Mouse (Mus musculus): ENCODE measurements around the gene Ccdc85c.
A peak's percentile ranks its signal among the peaks of the same experiment; 100 is the strongest.

The Ccdc85c gene

DNA sequence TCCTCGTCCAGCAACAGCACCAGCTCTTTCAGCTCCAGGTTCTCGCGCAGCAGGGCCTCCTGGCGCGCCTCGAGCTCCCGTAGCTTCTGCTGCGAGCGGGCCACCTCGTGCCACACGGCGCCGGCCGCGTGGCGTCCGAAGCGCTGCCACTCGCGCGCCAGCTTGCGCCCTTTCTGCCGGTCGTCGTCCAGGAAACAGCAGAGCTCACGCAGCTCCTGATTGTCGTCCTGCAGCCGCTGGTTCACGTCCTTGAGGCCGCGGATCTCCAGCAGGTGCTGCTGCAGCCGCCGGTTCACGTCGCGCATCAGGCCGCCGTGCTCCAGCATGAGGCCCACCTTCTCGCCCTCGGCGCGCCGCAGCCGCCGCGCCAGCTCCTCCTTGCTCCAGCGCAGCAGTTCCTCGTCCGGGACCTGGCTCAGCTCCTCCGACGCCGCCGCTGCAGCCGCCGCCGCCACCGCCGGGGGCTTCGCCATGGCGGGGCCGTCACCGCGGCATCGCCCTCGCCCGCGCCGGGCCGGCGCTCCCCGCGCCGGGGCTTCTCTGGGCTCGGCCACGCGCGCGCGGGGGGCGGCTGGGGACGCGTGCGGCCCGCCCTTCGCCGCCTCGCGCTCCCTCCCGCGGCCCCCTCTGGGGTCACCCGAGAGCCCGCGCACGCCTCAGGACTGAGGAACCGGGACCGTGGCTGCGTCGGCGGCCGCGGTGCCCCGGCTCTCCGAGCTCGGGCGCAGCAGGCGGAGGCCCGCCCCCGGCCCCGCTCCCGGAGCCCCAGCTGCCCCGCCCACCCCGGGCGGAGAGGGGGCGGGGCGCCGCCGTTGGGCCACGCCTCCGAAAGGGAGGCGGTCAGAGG is at the start of gene Ccdc85c:
Gene Ccdc85c (minus strand): TSS at position 765 of the 847 bp plus-strand sequence.
- peak in 1 of 2 experiments; percentile 74 for DNase-seq

DNA sequence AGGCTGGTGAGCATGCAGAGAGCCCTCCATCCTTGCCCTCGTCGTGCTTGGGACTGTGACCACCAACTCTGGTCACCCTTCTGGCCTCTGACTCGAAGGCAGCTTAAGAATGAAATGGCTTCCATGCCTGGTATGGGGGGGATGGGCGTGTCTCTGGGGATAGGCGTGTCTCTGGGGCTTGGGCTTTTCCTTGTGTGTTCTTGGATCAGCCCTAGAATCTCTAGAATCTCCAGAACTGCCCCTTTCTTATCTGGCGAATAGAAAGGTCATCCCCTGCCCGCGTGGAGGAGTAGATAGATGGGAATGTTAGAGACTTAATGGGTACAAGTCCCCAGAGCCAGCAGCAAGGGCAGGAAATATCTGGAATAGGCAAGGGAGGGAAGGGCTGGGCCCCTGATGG is 44.9 kb upstream of the Ccdc85c start:
- DNase-seq = no peak

DNA sequence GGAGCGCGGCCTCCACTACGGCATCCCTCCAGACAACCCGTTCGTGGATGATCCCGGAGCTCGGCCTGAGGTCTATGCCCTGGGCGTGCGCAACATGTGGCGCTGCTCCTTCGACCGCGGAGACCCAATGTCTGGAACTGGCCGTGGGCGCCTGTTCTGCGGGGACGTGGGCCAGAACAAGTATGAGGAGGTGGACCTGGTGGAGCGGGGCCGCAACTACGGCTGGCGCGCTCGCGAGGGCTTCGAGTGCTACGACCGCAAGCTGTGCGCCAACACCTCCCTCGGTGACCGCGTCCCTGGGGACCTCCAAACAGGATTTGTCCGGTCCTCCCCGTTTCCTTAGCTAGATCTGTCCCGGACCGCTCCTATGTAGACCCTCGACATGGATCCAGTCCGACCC is 43.3 kb upstream of the Ccdc85c start:
- no peak for DNase-seq

DNA sequence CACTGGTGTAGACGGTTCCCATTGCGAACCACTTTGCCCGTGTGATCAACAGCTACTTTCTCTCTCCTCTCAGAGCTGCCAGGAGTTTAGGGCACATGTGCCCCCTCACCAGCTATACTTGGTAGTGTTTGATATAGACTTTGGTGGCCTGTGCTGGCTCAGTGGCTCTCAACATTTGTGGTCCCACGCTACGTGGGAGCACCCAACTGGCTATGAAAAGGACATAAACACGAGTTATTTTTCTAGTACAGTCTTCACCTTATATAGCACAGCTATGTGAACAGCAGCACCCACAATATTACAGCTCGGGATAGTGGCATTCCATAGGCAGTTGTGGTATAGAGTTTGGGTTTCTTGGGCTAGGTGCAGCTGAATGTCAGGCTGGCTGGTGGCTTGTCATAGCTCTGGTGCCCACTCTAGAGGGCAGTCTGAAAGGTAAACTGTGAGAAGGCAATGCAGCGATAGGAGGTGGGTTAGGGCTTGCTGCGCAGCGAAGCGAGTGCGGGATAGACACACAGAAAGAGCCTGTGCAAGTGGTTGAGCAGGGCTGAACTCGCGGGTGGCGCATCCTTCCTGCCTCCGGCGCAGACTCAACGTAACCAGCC is 42.7 kb upstream of the Ccdc85c start:
- DNase-seq = no peak

DNA sequence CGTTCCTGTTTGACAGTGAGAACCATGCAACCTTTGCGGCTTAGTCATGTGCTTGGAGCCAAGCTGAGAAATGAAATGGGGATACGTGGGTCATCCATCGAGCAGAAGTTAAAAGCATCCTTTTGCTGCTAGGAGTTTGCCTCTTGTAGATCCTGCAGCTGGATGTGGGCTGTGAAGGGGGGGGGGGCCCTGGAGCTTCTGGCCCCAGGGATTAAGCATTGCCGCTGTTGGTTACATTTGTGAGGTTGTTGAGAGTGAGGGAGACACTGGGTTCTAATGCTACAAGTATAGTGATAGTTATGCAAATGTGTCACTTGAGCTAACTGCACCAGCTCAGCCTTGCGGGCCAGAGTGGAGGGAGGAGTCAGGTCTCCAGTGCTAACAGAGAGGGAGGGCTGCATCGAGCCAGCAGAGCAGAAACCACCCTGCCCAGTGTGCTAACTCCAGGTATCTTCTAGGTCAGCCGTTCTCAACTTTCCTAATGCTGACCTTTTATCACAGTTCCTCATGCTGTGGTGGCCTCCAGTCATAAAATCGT is 42.0 kb upstream of the Ccdc85c start:
- no peak for DNase-seq

DNA sequence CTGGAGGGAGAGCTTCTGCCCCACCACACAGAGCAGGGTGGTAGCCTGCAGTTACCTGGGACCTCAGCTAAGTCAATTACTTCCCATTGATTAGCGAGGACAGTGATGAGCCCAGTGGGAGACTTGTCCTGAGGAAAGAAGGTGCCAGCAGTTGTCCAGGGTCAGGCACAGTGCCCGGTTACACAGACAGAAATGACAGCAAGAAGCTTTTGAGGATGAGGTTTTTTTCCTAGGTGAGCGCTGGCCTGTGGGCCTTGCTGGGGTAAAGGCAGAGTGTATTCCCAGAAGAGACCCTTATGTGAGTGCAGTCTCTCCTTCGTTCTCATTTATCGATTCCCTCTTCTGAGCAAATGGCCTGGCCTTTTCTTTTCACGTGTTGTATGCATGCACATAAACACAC is 41.4 kb upstream of the Ccdc85c start:
- no peak for DNase-seq

DNA sequence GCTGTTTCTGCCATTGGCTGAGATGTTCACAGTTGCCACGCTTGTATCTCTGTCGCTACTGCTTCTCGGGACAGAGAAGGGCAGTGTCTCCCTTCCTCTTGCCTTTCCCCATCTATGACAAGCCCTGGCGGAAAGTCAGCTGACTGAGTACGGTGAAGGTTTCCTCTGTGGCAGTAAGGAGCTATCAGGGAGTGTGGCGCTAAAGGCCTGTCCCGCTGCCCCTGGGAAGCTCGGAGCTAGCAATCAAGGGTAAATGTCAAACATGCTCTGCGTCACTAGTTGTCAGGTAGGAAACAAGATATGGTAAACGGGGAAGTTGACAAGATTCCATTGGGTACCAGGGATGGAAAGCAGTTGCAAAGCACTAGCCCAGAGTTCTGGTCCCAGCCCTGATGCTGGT is 40.6 kb upstream of the Ccdc85c start:
- DNase-seq = no peak

DNA sequence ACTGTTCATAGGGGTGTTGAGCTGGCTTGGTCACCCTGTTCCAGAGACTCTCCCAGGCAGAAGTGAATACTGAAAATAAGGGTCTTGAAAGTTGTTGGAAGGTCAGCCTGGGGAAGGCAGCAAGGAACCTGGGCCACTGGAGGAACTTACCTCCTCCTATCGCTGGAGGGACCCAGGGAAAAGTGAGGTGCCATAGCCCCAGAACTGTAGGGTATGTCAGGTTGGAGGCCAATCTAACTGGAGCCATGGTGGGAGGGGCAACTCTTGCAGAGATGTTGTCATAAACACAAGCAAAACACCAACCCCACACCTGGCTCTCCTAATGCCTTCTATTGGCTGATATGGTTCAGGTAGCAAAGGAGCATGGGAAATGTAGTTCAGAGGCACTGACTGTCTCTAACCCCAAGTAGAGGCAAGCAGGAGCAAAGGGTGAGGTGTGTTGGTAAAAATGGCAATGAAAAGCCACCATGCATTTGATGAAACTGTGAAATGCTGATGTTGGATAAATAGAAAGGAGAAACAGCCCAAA is 38.1 kb upstream of the Ccdc85c start:
- DNase-seq = no peak

DNA sequence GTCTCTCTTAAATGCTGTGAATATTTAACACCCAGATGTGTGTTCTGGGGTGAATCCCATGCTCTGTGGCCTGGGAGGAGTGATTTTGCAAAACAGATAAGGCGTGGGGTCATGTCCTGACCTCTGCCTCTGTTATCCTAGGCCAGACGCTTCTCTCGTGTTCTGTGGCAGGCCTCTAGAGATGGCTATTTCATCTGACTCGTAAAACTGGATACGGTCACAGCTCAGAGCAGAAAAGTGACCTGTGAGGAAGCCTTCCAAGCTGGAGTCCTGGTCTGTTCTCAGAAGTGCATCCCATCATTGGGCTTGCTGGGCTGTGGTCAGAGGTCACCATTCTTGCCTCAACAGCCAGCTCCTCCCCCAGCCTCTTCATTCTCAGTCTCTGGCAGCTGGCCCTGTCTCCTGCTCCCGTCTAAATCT is 37.2 kb upstream of the Ccdc85c start:
- DNase-seq = no peak

DNA sequence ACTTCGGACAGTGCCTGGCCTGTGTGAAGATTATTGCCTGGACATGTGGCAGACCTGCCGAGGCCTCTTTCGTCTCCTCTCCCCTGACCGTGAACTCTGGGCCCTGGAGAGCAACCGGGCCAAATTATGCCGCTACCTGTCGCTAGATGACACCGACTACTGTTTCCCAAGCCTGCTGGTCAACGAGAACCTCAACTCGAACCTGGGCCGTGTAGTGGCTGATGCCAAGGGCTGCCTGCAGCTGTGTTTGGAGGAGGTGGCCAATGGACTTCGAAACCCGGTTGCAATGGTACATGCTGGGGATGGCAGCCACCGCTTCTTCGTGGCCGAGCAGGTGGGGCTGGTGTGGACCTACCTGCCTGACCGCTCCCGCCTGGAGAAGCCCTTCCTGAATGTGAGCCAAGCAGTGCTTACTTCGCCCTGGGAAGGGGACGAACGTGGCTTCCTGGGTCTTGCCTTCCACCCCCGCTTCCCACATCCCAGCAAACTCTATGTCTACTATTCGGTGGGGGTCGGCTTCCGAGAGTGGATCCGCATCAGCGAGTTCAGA is 36.6 kb upstream of the Ccdc85c start:
- no peak for DNase-seq

DNA sequence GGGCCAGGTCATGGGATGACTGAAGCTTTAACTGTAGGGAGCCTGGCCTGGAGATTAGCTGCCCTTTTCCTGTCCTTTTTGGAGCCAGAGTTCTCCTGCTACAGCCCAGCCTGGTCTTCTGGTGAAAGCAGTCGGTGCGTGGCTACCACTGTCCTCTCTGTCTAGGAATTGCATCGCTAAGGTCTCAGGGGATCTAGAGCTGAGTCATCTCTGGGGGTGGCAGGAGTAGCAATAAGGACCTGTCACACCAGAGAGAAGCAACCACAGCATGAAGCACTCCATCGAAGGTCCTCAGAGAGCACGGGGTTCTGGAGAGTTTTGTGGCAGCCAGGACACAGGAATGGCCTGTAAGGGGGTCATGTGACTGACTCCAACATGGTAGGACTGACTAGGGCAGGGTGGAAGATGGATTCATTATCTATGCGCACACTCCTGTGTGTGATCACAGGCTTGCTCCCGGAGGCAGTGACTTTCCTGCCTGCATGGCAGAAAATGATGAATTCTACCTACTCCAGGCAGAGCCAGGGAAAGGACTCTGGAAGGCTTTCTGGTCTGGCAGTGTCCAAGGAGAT is 35.3 kb upstream of the Ccdc85c start:
- DNase-seq = no peak

DNA sequence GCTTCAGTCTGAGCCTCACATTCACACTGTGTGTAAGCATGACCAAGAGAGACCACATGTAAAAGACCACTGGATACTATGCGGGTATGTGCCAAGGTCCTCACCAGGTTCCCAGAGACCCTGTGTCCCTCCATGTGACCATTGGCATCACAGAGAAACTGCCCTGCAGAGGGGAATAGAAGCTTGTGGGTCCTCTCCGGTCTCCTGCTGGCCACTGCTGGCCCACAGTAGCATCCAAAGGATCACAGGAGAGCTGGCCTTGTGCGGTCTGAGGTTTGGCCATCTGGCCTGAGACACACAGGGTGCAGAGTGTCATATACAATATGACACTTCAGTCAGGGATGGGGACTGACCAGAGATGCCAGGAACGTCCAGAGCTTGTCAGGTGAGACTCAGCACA is 34.8 kb upstream of the Ccdc85c start:
- no peak for DNase-seq

DNA sequence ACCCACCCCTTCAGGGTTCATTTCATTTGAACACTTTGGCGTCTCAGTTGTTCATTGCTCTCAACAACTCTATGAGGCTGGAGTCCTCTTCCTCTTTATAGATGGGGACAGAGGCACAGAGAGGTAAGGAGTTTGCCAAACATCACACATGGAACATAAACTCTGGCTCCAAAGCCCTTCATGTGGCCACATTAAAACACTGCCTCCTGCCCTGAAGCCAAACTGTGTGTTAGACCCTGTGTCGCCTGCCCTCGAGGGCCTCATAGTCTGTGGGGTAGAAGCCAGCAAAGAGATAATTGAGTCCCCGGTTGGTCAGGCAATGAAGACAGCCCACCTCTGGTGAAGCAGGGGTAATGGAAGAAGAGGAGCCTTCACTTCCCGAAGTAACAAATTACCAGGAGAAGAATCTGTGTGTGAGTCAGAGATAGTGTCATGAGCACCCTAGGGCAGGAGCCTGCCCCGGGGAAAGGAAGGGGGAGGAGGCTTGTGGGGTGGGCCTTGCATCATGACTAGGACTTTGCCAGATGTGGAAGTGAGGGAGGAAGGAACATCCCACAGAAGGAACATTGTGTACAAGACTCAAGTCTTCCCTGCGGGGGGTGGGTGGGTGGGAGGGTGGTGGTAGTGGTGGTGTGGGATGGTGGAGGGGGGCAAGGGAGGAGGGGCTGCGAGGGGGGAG is 34.0 kb upstream of the Ccdc85c start:
- DNase-seq = no peak

DNA sequence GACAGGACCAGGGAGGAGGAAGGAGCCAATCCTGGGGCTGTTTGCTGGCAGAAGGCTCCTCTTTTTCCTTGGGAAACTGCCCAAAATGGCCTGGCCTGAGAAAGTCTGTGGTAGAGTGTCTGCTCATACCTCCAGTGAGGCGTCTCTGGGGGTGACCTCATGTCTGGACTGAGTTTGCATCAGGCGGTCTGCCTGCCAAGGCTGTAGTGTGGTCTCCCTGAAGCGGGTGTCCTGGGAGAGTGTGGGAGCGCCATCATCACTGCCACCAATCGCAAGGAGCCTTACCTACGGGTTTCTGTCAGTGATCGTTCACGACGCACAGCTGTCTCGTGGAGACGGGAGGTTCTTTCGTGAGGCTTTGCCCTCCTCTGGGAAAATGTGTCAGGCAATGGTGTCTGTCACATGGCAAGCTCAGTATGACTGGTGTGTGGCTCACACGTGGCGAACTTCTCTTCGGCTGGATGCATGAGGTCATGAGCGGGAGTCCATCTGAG is 33.2 kb upstream of the Ccdc85c start:
- DNase-seq = no peak

DNA sequence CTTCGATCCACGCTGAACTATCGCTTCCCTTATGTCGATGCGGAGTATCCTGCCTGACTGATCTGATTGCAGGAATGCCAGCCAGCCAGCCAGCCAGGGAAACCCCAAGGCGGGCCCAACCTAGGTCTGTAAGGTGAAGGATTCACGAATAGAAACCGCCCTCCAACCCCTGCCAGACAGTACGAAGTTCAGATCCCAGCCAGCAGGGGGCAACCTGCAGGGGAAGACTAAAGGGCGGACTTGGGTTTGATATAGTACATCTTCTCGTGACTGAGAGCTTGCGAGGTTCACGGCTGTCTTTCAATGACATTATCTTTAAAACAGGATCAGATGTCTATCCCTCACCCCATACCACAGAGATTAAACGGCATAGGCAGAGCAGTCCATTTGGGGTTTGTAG is 32.3 kb upstream of the Ccdc85c start:
- DNase-seq = peak; percentile 54 to 62

DNA sequence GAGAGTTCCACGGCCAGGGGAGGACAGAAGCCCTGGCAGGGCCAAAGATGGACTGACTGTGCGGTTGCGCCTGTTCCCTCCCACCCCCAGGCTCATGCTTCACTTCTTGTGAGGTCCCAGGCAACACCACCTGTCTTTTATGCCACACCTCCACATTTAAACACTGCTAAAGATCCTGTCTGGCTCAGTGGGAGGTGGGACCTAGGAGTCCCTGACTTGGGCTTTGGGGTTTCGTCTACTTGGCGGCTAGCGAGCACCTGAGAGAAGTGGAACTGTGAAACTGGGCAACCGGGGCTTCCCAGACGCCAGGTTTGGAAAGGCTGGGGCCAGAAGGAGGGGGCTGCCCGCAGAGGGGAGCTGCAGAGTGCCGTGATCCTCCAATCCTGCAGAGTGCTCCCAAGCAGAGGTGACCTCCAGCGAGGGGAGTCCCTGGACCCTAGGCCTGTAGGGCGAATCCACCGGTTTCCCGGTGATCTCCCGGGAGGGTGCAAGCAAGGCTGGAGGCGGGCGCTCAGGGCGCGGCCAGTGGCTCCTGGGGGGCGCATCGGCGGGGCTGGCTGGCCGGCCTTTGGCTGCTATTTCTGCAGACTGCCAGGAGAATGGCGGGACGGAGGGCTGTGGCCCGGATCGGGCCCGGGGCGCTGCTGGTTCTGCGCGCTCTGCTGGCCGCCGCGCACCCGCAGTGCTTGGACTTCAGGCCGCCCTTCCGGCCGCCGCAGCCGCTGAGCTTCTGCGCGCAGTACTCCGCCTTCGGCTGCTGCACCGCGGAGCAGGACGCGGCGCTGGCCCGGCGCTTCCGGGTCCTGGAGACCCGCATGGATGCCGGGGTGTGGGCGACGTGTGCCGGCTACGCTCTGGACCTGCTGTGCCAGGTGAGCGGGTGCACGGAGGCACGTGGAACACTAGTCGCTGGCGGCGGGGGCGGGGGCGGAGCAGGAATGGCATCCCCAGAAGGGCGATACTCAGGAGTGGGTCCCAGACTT is 30.9 kb upstream of the Ccdc85c start, which contains the start of gene Hhipl1:
Gene Hhipl1 (plus strand): TSS at position 459 of the 983 bp plus-strand sequence.
- DNase-seq = peak in 1 of 2 experiments; percentile 45

DNA sequence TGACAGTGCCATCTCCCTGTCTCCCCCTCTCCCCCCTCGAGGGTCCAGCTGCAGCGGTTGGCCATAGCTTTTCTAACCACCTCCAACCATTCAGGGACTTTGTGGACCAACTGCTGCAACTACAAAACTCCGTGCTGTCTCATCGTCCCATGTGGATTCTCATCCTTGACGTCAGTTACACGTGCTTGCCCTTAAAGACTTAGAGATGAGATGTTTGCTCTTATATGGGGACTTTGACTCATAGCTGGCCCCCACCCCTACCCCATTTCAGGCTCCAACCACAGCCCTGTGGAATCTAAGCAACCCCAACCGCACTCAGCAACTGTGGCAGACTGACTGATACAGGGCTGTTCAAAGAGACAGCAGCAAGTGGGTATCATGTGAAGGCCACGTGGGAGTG is 29.9 kb upstream of the Ccdc85c start:
- no peak for DNase-seq

DNA sequence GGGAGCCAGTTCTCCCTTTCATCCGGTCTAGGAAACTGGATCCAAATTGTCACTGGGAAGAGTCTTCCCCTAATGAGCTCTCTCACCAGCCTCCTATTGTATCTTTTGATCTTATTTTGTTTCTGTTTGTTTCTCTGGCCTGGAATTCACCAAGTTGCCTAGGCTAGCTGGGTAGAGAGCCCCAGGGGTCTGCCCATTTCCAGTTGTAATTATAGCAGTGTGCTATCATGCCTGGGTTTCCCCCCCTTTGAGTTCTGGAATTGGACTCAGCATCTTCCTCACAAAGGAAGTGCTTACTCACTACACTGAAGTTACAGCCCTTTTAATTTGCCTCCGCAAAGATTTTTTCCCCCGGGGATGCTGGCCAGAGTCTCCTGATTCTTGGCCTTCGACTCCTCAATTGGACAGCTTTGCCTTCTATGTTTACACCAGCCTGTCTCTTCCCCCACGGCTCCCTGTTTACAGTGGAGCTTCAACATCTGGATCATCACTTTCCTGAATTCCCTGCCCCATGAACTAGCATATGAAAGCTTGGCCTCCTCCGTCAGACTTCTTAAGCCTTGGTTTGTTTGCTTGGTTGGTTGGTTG is 28.6 kb upstream of the Ccdc85c start:
- no peak for DNase-seq

DNA sequence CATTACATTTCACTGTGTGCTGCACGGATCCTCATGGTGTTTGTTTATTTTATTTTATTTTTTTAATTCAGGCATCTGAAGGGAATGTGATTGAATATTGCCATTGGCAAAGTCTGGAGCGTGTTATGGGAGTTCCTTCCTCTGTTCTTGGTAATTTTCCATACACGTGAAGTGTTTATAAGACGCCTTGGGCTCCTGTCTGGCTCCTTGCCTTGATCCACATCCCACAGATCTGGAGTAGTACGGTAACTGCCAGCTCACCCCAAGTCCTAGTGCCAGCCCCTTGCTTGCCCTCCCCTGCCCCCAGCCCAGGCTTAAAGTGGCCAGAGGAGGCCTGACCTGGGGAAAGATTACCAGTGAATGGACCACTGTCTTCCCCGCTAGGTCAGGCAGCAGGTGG is 25.8 kb upstream of the Ccdc85c start:
- DNase-seq = no peak

DNA sequence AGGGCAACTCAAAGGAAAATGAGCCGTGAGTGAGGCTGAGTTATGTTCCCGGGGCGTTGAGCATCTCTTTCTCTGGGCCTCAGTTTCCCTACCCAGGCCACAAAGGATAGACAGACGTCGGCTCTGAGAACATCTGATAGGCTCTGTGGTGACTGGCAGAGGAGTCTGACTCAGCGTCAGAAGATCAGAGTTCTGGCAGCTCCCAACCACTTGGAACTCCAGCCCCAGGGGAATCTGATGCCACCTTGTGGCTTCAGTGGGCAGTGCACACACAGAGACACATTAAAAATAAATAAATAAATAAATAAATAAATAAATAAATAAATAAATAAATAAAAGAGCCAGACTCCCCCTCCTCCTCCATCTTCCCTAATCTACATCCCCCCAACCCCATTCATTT is 21.8 kb upstream of the Ccdc85c start:
- no peak for DNase-seq

DNA sequence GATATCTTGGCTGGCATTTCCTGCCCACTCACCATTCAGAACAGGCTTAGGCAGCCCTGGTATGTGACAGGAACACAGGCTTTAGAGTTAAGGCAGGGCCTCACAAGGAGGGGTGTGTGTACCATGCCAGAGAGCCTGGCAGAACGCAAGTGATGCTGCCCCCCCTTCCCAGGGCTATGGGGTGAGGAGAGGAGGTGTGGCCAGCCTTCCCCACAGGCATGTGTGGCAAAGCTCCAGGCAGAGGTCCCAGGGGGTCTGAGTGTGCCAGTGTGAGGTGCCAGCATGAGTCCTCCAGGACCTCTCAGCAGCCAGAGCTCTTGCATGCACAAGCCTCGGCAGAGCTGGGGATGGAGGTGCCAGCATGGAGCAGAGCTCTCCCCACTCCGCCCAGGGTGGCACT is 19.4 kb upstream of the Ccdc85c start:
- DNase-seq = no peak

Measured in cerebellum, adult 18-20 months (tissue).